Mouse (Mus musculus) bone marrow, adult 2 months (tissue): ENCODE measurements around the gene Htr3a.

Source experiments
- CTCF ChIP-seq: fragments of 200-500 bp; IDR thresholded peaks from 2 replicates; pipeline ENCODE4 v1.5.1; 2011; ENCODE audit warnings: low read length, control low read depth; ENCODE audit not compliant: control insufficient read depth, insufficient read depth
- POLR2A ChIP-seq: fragments of 200-500 bp; IDR thresholded peaks from 2 replicates; pipeline ENCODE4 v1.6.1; 2011; ENCODE audit warnings: low read depth, mild to moderate bottlenecking, control low read depth, low read length, borderline replicate concordance; ENCODE audit not compliant: control insufficient read depth

DNA sequence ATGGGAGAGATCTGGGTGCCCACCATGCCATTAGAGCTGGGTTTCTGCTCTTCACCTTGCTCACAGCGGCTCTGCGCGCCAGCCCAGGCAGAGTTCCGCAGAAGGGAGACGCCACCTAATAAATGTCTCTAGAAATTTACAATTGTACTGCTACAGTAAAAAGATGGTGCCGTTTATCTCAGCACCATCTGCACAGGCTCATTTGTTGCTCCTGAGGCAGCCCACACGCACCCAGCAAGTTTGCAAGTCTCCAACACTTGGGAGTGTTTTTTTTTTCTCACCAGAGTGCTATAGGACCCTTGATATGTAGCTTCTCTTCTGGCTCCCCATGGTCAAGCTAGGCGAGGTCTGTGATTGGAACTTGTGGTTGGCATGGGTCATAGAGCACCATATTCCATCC lies 38.0 kb downstream of the Htr3a start:
- TF ChIP-seq CTCF (no peak), POLR2A (no peak)
